Mouse (Mus musculus) spleen, postnatal 4 days (tissue): Measurements from ENCODE around the gene Atad3a.

ENCODE experiments used
- DNase-seq, 2 experiments: peaks; one replicate each; pipeline ENCODE4 v3.0.0; 2022; ENCODE audit warnings: low spot score in 2 of 2

Atad3a gene

DNA sequence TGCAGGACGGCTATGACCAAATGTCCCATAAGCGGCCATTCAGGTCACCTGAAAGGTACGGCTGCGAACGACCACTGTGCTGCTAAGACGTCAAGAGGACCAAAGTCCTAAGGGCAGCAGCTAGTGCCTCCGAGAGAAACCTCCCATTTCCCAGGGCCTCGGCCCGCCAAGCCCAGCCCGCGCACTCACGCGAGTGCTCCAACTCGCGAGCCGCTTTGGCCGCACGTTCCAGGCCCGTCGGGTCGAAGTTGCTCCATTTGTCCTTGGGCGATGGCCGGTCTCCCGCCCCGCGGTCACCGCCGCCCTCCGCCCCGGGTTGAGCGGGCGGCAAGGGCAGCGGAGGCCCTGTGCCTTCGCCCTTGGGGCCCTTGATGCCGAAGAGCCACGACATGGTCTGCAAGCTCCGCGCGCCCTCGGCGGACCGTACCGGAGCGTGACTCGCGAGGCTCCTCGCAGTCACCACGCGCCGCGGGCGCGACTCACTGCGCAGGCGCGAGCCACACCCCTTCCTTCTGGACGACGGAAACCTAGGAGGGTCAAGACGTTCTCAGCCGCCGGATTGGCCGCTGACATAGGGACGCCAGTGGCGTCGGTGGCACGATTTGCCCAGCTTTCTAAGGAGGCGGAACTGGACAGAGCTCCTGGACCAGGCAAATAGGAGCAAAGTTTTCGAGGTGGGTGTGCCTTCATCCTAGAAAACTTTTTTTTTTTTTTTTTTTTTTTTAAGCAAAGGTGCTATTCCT lies at the start of gene Atad3a:
Gene Atad3a (minus strand): TSS at position 481 of the 743 bp plus-strand sequence.
- peak; percentile 96 to 99 for DNase-seq

DNA sequence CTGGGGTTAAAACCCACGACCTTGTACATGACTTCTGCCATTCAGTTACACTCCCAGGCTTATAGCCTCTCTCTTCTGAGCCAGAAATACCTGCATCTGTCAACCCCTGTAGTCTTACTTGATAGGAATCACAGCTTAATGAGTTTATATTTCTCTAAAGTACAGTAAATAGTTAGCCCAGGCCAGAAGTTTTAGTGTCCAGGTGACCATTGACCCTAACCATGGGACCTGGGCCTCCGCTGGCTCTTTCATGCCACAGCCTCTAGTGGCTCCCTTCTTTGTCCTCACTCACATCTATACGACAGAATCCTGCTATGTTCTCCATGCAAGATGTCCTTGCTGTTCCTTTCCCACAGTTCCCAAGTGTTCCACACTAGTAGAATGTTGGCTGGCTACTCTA lies 46.9 kb upstream of the Atad3a start:
- DNase-seq = no peak

DNA sequence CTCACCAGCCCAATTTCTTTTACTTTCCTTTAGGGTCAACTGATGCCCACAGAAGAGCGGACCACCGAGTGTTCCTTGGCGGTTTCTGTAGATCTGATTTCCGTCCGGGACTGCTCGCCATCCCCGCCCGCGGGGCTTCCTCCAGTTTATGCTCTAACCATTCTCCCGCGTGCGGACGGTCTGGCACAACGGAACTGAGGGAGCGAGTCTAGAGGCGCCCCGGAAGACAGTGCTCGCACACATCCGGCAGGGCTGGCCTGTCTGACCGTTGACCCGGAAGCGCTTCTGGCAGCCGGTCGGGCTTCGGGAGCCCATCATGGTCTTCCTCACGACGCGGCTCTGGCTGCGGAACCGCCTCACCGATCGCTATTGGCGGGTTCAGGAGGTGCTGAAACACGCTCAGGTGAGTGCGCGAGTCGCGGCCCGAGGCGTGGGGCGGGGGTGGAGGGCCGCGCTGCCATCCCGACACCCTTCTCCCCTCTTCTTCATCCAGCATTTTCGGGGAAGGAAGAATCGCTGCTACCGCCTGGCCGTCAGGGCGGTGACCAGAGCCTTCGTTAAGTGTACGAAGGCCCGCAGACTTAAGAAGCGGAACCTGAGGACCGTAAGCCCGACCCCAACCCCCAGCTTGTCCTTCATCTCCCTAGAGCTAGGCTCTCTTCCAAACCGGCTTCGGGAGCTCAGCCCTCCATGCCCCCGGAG lies 42.6 kb upstream of the Atad3a start:
- DNase-seq = peak; percentile 95 to 99

GRCm38 (mm10) chr4:155802741-155803339 lies 41.9 kb upstream of the Atad3a start, which contains the start of gene Mrpl20:
Gene Mrpl20, plus strand, starts transcription at chr4:155802878.
- peak in 1 of 2 experiments; percentile 65 for DNase-seq

- no peak for DNase-seq
These were observed 41.2 kb upstream of the Atad3a start for GRCm38 (mm10) chr4:155802075-155802474.

DNA sequence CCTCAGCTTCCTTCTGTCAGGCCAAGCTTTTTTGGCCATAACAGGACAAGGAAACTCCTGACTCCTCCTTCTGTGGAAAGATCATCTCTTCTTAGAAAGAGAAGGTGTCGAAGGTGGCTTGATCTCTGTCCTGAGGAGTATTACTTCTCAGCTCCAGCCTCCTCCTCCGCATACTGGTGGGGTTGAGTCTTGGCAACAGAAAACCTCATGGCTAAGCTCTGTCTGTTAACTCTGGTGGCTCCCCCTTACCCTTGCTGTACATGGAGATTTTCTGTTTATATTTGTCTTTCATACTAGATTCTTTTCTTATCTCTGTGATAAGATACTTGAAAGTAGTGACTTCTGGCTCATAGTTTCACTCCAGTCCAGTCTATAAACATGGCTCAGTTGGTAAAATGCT lies 32.8 kb upstream of the Atad3a start:
- DNase-seq = no peak

DNA sequence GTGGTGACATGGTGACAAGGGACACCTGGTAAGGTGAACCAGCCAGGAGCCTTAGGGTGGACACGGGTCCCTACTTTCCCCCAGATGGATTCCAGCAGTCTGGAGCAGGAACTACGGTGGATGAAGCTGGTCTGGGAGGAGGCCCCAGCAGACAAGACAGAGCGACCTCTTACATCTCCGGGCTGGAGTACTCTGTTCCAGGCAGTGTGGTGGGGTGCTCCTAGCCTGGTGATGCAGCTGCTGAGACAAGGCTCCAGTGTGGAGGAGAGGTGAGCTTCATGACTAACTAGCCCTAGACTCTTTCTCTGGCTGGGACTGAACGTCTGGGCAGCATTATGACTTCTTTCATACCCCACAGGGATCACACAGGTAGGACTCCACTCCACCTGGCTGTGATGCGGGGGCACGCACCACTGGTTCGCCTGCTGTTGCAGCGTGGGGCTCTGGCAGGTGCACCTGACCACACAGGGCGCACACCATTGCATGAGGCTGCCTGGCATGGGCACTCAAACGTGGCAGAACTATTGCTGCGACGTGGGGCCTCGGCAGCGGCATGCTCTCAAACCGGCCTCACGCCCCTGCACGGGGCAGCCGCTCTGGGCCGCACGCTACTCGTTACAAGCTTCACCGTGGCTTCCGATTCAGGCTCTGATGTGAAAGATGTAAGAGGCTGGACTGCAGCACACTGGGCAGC lies 30.5 kb upstream of the Atad3a start:
- no peak for DNase-seq

- no peak for DNase-seq
These were observed 29.8 kb upstream of the Atad3a start for GRCm38 (mm10) chr4:155790650-155791161.

GRCm38 (mm10) chr4:155790021-155790489 lies 29.2 kb upstream of the Atad3a start, which contains the start of gene Ankrd65:
Gene Ankrd65, plus strand, starts transcription at chr4:155790439.
- DNase-seq = no peak

DNA sequence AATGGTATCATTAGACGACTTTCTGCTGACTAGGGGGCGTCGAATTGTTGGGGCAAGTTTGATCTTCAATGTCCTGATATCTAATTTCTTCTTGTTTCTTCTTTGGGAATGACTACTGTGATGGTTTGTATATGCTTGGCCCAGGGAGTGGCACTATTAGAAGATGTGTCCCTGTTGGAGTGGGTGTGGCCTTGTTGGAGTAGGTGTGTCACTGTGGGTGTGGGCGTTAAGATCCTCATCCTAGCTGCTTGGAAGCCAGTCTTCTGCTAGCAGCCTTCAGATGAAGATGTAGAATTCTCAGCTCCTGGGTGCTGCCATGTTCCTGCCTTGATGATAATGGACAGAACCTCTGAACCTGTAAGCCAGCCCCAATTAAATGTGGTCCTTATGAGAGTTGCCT lies 27.9 kb upstream of the Atad3a start:
- DNase-seq = peak; percentile 59 to 70

DNA sequence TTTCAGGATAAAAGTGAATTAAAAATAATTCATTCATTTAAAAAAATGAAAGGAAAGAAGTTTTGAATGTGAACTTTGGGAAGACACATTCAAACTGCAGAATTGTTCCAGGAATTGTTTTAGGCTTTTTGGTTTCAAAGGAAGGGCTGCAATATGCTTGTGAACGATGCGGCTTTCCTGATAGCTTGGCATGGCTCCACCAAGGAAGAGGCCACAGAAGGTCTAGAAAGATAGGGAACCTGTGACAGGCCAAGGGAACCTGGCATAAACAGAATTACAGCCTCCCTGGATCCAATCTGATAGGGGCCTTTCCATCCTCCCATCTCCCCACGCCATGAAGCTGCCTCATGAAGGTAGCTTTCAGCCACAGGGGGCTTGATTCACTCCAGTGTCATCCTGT lies 27.4 kb upstream of the Atad3a start:
- DNase-seq = peak; percentile 72 to 76

DNA sequence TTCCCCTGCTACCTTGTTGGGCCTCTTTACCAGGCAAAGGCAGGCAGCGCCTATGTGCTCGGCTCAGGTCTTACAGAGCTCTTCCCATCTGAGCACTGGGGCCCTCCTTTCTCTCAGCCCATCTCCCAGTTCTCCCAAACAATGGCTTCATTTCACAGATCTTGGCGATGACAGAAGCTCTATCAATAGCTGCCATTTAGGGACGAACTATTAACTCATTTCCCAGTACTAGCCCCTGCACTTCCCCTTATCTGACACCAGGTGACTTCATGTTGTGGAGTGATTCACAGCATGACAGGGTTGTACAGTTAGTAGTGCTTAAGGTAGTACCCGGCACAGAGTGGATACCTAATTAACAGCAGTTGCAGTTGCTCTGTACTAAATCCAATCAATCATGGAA lies 24.9 kb upstream of the Atad3a start, which contains the start of gene Tmem88b:
Gene Tmem88b (minus strand): TSS at position 56 of the 400 bp plus-strand sequence.
- DNase-seq = peak in 1 of 2 experiments; percentile 27

DNA sequence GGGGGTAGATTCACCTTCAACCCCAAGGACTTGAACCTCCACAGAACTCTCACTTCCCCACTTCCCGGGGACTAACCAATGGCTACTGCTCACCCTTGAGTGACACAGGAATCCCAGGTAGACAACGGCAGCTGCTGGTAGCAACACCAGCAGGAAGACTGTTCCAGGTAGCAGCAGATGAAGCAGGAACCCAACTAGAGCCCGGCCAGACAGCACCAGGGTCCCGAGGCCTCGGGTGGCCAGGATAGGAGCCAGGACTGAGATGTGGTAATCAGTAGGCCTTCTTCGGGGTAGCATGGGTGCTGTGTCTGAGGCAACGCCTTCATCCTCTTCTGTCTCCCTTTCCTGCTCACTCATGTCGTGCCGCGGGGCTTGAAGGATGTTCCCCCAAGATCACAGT lies 24.4 kb upstream of the Atad3a start:
- peak in 1 of 2 experiments; percentile 66 for DNase-seq

DNA sequence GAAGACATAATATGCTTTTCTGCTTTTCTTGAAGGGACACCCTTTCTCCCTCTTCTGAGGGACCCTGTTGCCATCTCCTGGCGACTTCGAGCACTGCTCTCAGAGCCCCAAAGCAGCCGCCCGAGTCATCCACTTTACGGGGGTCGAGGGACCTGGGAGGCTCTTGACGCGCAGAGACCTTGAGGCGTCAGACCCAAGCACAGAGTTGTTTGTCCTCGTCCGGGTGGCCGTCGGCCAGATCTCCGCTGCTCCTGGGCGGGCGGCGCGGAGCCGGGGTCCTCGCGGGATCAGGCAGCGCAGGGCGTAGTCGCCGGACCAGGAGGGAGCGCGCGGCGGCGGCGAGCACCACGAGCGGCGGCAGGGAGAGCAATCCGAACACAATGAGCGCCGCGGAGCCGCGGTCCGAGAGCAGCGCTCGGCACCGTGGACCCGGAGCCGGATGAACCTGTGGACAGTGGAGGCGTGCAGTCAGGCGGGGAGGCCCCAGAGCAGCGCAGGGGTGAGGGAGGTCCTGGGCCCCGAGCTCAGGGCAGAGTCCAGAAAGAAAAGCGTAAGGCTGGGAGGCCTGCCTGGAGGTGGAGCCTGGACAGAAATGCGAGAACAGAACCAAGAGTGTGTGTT lies 23.3 kb upstream of the Atad3a start:
- DNase-seq = peak; percentile 72 to 90

DNA sequence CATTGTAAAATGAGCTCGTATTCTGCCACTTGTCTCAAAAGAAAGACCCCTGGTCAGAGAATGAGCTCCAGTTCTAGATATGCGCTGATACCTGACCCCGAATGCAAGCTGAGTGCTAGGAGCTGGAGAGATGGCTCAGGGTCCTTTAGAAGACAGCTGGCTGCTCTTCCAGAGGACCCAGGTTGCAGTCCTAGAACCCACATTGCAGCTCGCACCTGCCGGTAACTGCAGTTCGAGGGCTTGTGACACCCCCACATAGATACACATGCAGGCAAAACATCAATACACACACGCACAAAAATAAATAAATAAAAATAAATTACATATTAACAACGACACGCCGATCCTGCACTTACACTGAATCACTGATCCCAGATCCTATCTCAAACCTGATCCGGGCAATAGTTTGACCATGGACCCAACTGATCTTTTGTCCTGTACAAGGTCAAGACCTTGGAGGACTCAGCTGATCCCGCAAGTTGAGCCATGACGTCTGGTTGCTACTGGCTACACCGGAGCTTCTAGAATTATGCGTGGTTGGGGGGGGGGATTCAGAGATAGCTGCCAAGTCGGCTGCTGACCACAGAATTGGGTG lies 22.7 kb upstream of the Atad3a start:
- DNase-seq = no peak

DNA sequence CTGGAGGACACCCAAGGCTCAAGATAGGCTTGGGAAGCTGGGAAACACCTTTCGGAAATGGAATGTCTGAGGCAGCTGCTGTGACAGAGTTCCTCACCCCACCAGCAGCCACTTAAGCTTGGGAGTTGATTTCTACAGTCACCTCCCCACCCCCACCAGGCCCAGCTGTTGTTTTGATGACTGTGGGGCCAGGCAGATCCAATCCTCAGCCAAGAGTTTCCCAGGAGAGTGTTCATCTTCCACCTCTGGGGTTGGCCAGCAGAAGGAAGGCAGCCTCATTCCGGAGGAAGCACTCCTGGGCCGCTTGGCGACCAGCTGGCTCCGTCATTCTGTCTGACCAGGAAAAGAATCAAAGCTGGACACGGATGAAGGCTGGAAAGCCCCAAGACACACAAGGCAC lies 20.0 kb upstream of the Atad3a start:
- peak in 1 of 2 experiments; percentile 12 for DNase-seq

DNA sequence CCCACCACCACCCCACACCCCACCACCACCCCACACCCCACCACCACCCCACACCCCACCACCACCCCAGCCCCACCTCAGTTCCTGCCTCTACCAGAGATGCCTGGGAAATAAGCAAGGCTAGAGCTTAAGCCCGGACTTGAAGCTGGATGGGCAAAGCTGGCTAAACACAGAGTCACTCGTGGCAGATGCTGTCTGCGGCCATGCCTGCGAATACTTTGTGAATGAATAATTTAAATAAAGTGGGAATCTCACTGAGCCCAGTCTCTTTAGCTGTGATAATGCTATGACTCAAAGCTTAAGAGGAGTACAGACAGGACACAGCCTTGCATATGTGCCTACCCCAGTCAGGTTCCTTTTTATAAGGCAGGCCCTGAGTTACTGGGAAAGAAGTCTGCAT lies 18.6 kb upstream of the Atad3a start:
- DNase-seq = no peak

DNA sequence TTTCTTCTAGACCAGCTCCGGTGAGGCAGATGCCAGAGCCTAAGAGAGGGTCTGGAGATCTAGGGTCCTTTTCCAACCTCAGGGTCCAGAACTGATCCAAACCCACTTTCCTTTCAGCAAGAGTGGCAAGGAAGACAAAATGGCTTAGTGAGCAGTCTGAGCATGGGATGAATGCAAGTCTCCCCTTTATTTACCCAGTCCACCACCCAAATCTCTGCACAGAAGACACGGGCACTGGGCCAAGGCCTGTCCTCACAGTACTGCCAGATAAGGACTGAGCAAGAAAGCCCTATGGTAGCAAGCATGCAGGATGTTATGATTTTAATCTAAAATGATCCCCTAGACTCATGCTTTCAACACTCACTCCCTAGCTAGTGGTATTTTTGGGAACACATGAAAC lies 16.9 kb upstream of the Atad3a start:
- DNase-seq = no peak

GRCm38 (mm10) chr4:155776704-155777335 lies 15.9 kb upstream of the Atad3a start:
- DNase-seq = peak in 1 of 2 experiments; percentile 53

DNA sequence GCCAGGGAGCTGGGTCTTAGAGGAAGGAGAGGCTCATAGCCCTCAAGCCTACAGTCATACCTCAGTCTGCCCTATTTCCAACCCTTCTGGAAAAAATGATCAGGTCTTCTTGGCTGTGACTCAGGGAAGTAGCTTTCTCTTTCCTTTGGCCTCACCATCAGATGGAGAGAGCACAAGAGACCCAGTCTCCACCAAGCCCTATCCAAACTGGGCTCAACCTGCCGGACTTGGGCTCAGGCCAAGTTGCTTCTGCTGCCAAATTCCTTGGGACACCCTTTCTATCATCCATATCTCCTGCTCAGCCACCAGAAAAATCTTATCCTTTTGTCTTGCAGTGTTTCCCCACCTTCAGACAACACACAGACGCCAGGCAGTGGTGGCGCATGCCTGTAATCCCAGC lies 15.0 kb upstream of the Atad3a start:
- DNase-seq = no peak
